Mouse (Mus musculus) heart, postnatal 10 days (tissue): ENCODE measurements at regions not wholly inside any gene's neighbourhood (a gene's known extent, or its start where the extent isn't known, plus 50 kb on each side); places are given as distances from the start of the nearest gene placed in this dataset.

Experiments used
- DNase-seq, 2 experiments: peaks; one replicate each; pipeline ENCODE4 v3.0.0; 2021
- intact Hi-C: fragments of 180-260 bp; cut with DNase I; formaldehyde crosslinking; loops from one replicate; pipeline ENCODE4 v1.15.1; 2025

- peak; percentile 3 to 10 for DNase-seq
- intact Hi-C loops, result no loop called here
These were observed 629.2 kb downstream of the Triml1 start for GRCm38 (mm10) chr8:42512056-42512455.
